ENCODE assay signal across 8 mouse cellular contexts in the genomic region with DNA sequence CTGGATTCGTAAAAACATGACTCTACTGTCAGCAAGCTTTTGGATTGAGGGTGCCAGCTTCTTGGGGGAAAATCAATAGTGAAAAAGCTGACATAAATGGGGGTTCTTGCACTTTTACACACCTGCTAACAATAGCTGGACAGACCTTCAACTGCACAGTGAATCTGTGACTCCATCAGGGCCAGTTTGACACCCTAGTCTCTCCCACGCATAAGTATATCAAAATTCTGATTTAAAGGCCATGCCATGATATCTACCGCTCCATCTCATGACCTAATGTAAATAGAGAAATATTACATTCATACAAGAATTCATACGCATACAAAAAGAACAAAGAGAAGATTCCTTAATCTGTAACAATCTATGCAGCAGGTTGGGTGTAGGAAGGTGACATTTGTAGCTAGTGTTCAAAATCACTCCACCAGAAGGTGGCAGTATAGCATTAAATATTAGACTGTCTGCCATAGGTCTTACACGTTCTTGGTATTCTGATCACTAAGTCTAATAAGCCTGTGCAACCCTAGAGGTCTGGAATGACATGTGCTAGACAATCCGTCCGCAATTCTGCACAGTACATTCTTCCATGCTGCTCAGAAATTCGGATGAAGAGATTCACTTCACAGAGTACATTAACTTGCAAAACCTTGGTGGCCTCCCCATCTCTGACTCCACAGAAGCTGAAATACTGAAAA. TPM values are rescaled to one million over a fixed set of nuclear protein-coding genes. Genes with fewer than 3 reads are reported as not detected.
DNase-seq lines count a peak whose midpoint lies in the region; ATAC-seq lines count a peak whose summit lies in the region.

No protein-coding gene starts in this region.

- no peaks in the 10 kb centered on the region for H3K36me3 ChIP-seq in embryonic facial prominence, embryonic 11.5 days (replicated peaks; ENCODE audit: control insufficient read depth, insufficient read depth, low read depth, low read length)
- no peaks in the 10 kb centered on the region for H3K36me3 ChIP-seq in embryonic facial prominence, embryonic 10.5 days (replicated peaks)
- H3K36me3 ChIP-seq in stomach, embryonic 16.5 days (ENCODE audit: control insufficient read depth, insufficient read depth, low read length), result no peaks in the 10 kb centered on the region

- H3K4me1 ChIP-seq in embryonic facial prominence, embryonic 11.5 days (ENCODE audit: control insufficient read depth, insufficient read depth, low read length), result no peaks in the 10 kb centered on the region
- peaks cover 11% of the 10 kb centered on the region for H3K4me1 ChIP-seq in embryonic facial prominence, embryonic 10.5 days
- no peaks in the 10 kb centered on the region for H3K4me1 ChIP-seq in stomach, embryonic 16.5 days (ENCODE audit: control insufficient read depth, insufficient read depth, low read length)

- H3K4me2 ChIP-seq in embryonic facial prominence, embryonic 11.5 days (ENCODE audit: low read depth, low read length), result no peak overlapping the region
- no peak overlapping the region for H3K4me2 ChIP-seq in stomach, embryonic 16.5 days (ENCODE audit: low read depth, low read length)

- no peak overlapping the region for H3K9ac ChIP-seq in embryonic facial prominence, embryonic 11.5 days (replicated peaks; ENCODE audit: low read length)
- H3K9ac ChIP-seq in stomach, embryonic 16.5 days (ENCODE audit: low read length), result no peak overlapping the region

- no peak overlapping the region for H3K4me3 ChIP-seq in embryonic facial prominence, embryonic 11.5 days (ENCODE audit: low read depth, low read length)
- no peak overlapping the region for H3K4me3 ChIP-seq in embryonic facial prominence, embryonic 10.5 days
- no peak overlapping the region for H3K4me3 ChIP-seq in stomach, embryonic 16.5 days (replicated peaks; ENCODE audit: low read length)

- no peaks in the 10 kb centered on the region for H3K9me3 ChIP-seq in embryonic facial prominence, embryonic 11.5 days (replicated peaks; ENCODE audit: control insufficient read depth, low read length)
- no peaks in the 10 kb centered on the region for H3K9me3 ChIP-seq in embryonic facial prominence, embryonic 10.5 days
- no peaks in the 10 kb centered on the region for H3K9me3 ChIP-seq in stomach, embryonic 16.5 days (replicated peaks; ENCODE audit: control insufficient read depth, low read length)

- peak; percentile 84 for ATAC-seq in embryonic facial prominence, embryonic 11.5 days (replicated peaks; ENCODE audit: insufficient number of reproducible peaks, low FRiP score, low TSS enrichment, low read depth)
- peak; percentile 78 to 84 for ATAC-seq in hematopoietic stem cell, adult 5-6 weeks (replicated peaks in 1 of 2; ENCODE audit: insufficient read depth in 1 of 2, low FRiP score in 2 of 2, low TSS enrichment in 1 of 2, low read depth in 1 of 2, poor library complexity in 2 of 2, severe bottlenecking in 2 of 2)
- peak; percentile 77; the same call in 1 of the 2 replicates for ATAC-seq in stomach, embryonic 16.5 days (ENCODE audit: insufficient read depth, low FRiP score)

- WGBS in embryonic facial prominence, embryonic 11.5 days, result 30% methylated on average over 8 of the region's 8 CpGs
- 37% methylated on average over 8 of the region's 8 CpGs for WGBS in embryonic facial prominence, embryonic 10.5 days
- 28% methylated on average over 8 of the region's 8 CpGs for WGBS in stomach, embryonic 16.5 days

- no peak overlapping the region for H3K27ac ChIP-seq in embryonic facial prominence, embryonic 11.5 days (replicated peaks; ENCODE audit: low read depth, low read length)
- no peak overlapping the region for H3K27ac ChIP-seq in embryonic facial prominence, embryonic 10.5 days (replicated peaks)
- H3K27ac ChIP-seq in stomach, embryonic 16.5 days (ENCODE audit: low read length), result no peak overlapping the region

- DNase-seq in embryonic facial prominence, embryonic 11.5 days (ENCODE audit: low spot score), result peak; percentile 90
- no peak for DNase-seq in embryonic facial prominence, embryonic 10.5 days (ENCODE audit: low spot score)
- DNase-seq in MN1 (ENCODE audit: low spot score), result peak; percentile 72
- peak; percentile 88 for DNase-seq in embryo, embryonic 11 days
- peak; percentile 38 to 54 for DNase-seq in layer of hippocampus, adult 8-10 months (ENCODE audit: low spot score in 2 of 2)
- peak; percentile 74 for DNase-seq in lung, postnatal 25 days (ENCODE audit: low spot score)

- no peaks in the 10 kb centered on the region for H3K27me3 ChIP-seq in embryonic facial prominence, embryonic 11.5 days (ENCODE audit: control insufficient read depth, insufficient read depth, low read length)
- peaks cover 37% of the 10 kb centered on the region for H3K27me3 ChIP-seq in embryonic facial prominence, embryonic 10.5 days (replicated peaks; ENCODE audit: low read depth, poor library complexity, severe bottlenecking)
- no peaks in the 10 kb centered on the region for H3K27me3 ChIP-seq in stomach, embryonic 16.5 days (ENCODE audit: control insufficient read depth, insufficient read depth, low read length)

RNA-seq across cellular contexts. Expression of a gene that starts 8.6 kb away (rescaled TPM):
- 0.43 TPM in 1 of 2 replicates, not detected in the other for polyA plus RNA-seq in embryonic facial prominence, embryonic 11.5 days (2014; fragmentation: Nextera tagmentation; extraction: Ambion mirVana)
- 0.16 and 0.18 TPM in 2 replicates for polyA plus RNA-seq in embryonic facial prominence, embryonic 10.5 days (2016; fragmentation: Nextera tagmentation; extraction: Ambion mirVana)
- total RNA-seq in hematopoietic stem cell, adult 5-6 weeks (2017), result not detected in 2 replicates
- total RNA-seq in layer of hippocampus, adult 8-10 months (2022), result not detected
- polyA plus RNA-seq in stomach, embryonic 16.5 days (2015; fragmentation: Nextera tagmentation; extraction: Ambion mirVana), result 26.5 and 31.3 TPM in 2 replicates

RNA-seq across cellular contexts. Expression of a gene that starts 27.0 kb away (rescaled TPM):
- polyA plus RNA-seq in embryonic facial prominence, embryonic 11.5 days (2014; fragmentation: Nextera tagmentation; extraction: Ambion mirVana), result 0.10 TPM in 1 of 2 replicates, not detected in the other
- polyA plus RNA-seq in embryonic facial prominence, embryonic 10.5 days (2016; fragmentation: Nextera tagmentation; extraction: Ambion mirVana), result not detected in 2 replicates
- total RNA-seq in hematopoietic stem cell, adult 5-6 weeks (2017), result not detected in 2 replicates
- total RNA-seq in layer of hippocampus, adult 8-10 months (2022), result not detected
- polyA plus RNA-seq in stomach, embryonic 16.5 days (2015; fragmentation: Nextera tagmentation; extraction: Ambion mirVana), result 28.7 and 36.9 TPM in 2 replicates

RNA-seq across cellular contexts. Expression of a gene that starts 50.7 kb away (rescaled TPM):
- polyA plus RNA-seq in embryonic facial prominence, embryonic 11.5 days (2014; fragmentation: Nextera tagmentation; extraction: Ambion mirVana), result 0.08 and 0.14 TPM in 2 replicates
- polyA plus RNA-seq in embryonic facial prominence, embryonic 10.5 days (2016; fragmentation: Nextera tagmentation; extraction: Ambion mirVana), result not detected in 2 replicates
- not detected in 2 replicates for total RNA-seq in hematopoietic stem cell, adult 5-6 weeks (2017)
- not detected for total RNA-seq in layer of hippocampus, adult 8-10 months (2022)
- 16.8 and 21.8 TPM in 2 replicates for polyA plus RNA-seq in stomach, embryonic 16.5 days (2015; fragmentation: Nextera tagmentation; extraction: Ambion mirVana)

RNA-seq across cellular contexts. Expression of a gene that starts 56.4 kb away (rescaled TPM):
- polyA plus RNA-seq in embryonic facial prominence, embryonic 11.5 days (2014; fragmentation: Nextera tagmentation; extraction: Ambion mirVana), result 141 TPM in 2 replicates
- polyA plus RNA-seq in embryonic facial prominence, embryonic 10.5 days (2016; fragmentation: Nextera tagmentation; extraction: Ambion mirVana), result 133 and 139 TPM in 2 replicates
- total RNA-seq in hematopoietic stem cell, adult 5-6 weeks (2017), result 76.7 and 87.0 TPM in 2 replicates
- total RNA-seq in layer of hippocampus, adult 8-10 months (2022), result 10 to 100 TPM; 48.1 to 52.8 (median 49.0) TPM
- polyA plus RNA-seq in stomach, embryonic 16.5 days (2015; fragmentation: Nextera tagmentation; extraction: Ambion mirVana), result 80.9 and 83.7 TPM in 2 replicates

Comparison
In these comparisons a context has a peak if more than half of its experiments do, and no peak if none do; other contexts are left out.
1. RNA of a gene that starts 8.6 kb away (polyA plus RNA-seq): 26.5 to 31.3 TPM in stomach, embryonic 16.5 days; 0.43 TPM in embryonic facial prominence, embryonic 11.5 days and 0.16 to 0.18 TPM in embryonic facial prominence, embryonic 10.5 days; every median in the first group is over 10 times any median in the second.
2. RNA of a gene that starts 27.0 kb away (polyA plus RNA-seq): 28.7 to 36.9 TPM in stomach, embryonic 16.5 days; 0.10 TPM in embryonic facial prominence, embryonic 11.5 days and not detected in embryonic facial prominence, embryonic 10.5 days; every median in the first group is over 10 times any median in the second.
3. RNA of a gene that starts 50.7 kb away (polyA plus RNA-seq): 16.8 to 21.8 TPM in stomach, embryonic 16.5 days; 0.08 to 0.14 TPM in embryonic facial prominence, embryonic 11.5 days and not detected in embryonic facial prominence, embryonic 10.5 days; every median in the first group is over 10 times any median in the second.
4. Peak in every context shown above with its lines, with median percentiles within 50 percentile points of each other: ATAC-seq.